Mouse (Mus musculus) frontal cortex, postnatal 25 days (tissue): ENCODE results near the gene Zmynd19.
"Not testable (repeated sequence)": the region's sequence is repeated elsewhere in the genome, so short reads cannot be mapped to it uniquely, and the experiment has no call there.

Source experiments
- DNase-seq, 2 experiments: peaks; one replicate each; pipeline ENCODE4 v3.0.0; 2022; ENCODE audit warnings: low spot score in 2 of 2

Zmynd19 gene

GRCm38 (mm10) chr2:24942092-24942491 is 7.5 kb upstream of the Zmynd19 start:
- no peak for DNase-seq

- DNase-seq = not testable (repeated sequence)
These were observed 5.3 kb upstream of the Zmynd19 start for GRCm38 (mm10) chr2:24944304-24944703.

- no peak for DNase-seq
These were observed 570 bp downstream of the Zmynd19 start for GRCm38 (mm10) chr2:24950189-24950535.

GRCm38 (mm10) chr2:24952537-24953055 is 3.0 kb downstream of the Zmynd19 start:
- DNase-seq = no peak

GRCm38 (mm10) chr2:24960910-24961309 is 11.3 kb downstream of the Zmynd19 start:
- DNase-seq = no peak

- DNase-seq = peak; percentile 79 to 88
These were observed 12.9 kb downstream of the Zmynd19 start, which contains the start of gene Dph7 for GRCm38 (mm10) chr2:24962304-24963000. Dph7 (plus strand) TSS chr2:24962400.

GRCm38 (mm10) chr2:24970386-24970785 is 20.8 kb downstream of the Zmynd19 start:
- no peak for DNase-seq

- DNase-seq = peak in 1 of 2 experiments; percentile 15
These were observed 24.9 kb downstream of the Zmynd19 start for GRCm38 (mm10) chr2:24974452-24974851.

- peak; percentile 85 to 94 for DNase-seq
These were observed 25.5 kb downstream of the Zmynd19 start, which contains the start of gene Mrpl41 for GRCm38 (mm10) chr2:24974906-24975703. Mrpl41 (minus strand) TSS chr2:24975098.

- peak; percentile 19 to 55 for DNase-seq
These were observed 26.2 kb downstream of the Zmynd19 start, which contains the start of gene Pnpla7 for GRCm38 (mm10) chr2:24975704-24976297. Pnpla7 (plus strand) TSS chr2:24976033.

GRCm38 (mm10) chr2:24976960-24977359 is 27.4 kb downstream of the Zmynd19 start:
- DNase-seq = no peak

- no peak for DNase-seq
These were observed 38.2 kb downstream of the Zmynd19 start for GRCm38 (mm10) chr2:24987762-24988161.

GRCm38 (mm10) chr2:24995332-24995731 is 45.7 kb downstream of the Zmynd19 start:
- DNase-seq = no peak

- DNase-seq = no peak
These were observed 46.9 kb downstream of the Zmynd19 start for GRCm38 (mm10) chr2:24996471-24996870.

GRCm38 (mm10) chr2:25000544-25001235 is 51.1 kb downstream of the Zmynd19 start:
- DNase-seq = no peak

- DNase-seq = no peak
These were observed 54.6 kb downstream of the Zmynd19 start for GRCm38 (mm10) chr2:25003946-25004786.

- DNase-seq = no peak
These were observed 57.2 kb downstream of the Zmynd19 start for GRCm38 (mm10) chr2:25006767-25007166.

GRCm38 (mm10) chr2:25008250-25008649 is 58.7 kb downstream of the Zmynd19 start:
- DNase-seq = no peak
